Mouse (Mus musculus): ENCODE measurements around the gene Mgat5. TPM values are rescaled to one million over a fixed set of nuclear protein-coding genes. Genes with fewer than 3 reads are reported as not detected.
A peak's percentile ranks its signal among the peaks of the same experiment; 100 is the strongest.

Gene Mgat5
- polyA plus RNA-seq, 1 experiment from 2014 or later = 4.6 TPM

- Histone ChIP-seq H3K36me3 (ENCODE audit: insufficient read depth, low read length) (0 out of 2 replicates have a peak, but pooled peaks cover 4% of the 10 kb centered on the region), H3K27me3 (ENCODE audit: insufficient read depth, low read length) (no peaks in the 10 kb centered on the region), H3K4me3 (replicated peaks; ENCODE audit: low read depth, low read length) (no peak overlapping the region), H3K9me3 (replicated peaks; ENCODE audit: low read length) (no peaks in the 10 kb centered on the region), H3K27ac (no peak overlapping the region), H3K9ac (ENCODE audit: low read depth, low read length) (no peak overlapping the region), H3K4me2 (ENCODE audit: low read length) (no peak overlapping the region), H3K4me1 (replicated peaks; ENCODE audit: insufficient read depth, low read length) (no peaks in the 10 kb centered on the region)
- no peak for DNase-seq (ENCODE audit: low spot score)
- TF ChIP-seq CTCF (IDR thresholded peaks at IDR 0.05; ENCODE audit: low read depth) = no peak
- no peak for ATAC-seq (replicated peaks; ENCODE audit: low FRiP score, low read depth)
- WGBS = 90% methylated on average over 7 of the region's 7 CpGs
Measured at GRCm38 (mm10) chr1:127383071-127383470, 178.3 kb downstream of the Mgat5 start.

DNA sequence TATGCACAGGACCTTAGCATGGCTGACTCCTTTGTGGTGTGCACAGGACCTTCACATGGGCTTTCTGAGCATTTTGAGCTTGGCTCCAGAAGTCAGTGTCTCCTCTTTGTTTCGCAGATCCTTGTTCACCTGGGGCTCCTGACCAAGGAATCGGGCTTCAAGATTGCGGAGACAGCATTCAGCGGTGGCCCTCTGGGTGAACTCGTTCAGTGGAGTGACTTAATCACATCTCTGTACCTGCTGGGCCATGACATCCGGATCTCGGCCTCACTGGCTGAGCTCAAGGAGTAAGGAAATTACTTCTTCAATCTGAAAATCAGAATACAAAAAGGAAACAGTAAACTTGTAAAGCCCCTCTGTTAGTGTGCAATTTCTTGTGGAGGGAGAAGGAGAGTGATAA, 182.4 kb downstream of the Mgat5 start:
- WGBS = 52% methylated on average over 7 of the region's 7 CpGs
- Histone ChIP-seq H3K4me1 (replicated peaks; ENCODE audit: insufficient read depth, low read length) (0 out of 2 replicates have a peak, but pooled peaks cover 4% of the 10 kb centered on the region), H3K27me3 (ENCODE audit: insufficient read depth, low read length) (no peaks in the 10 kb centered on the region), H3K9me3 (replicated peaks; ENCODE audit: low read length) (no peaks in the 10 kb centered on the region), H3K36me3 (ENCODE audit: insufficient read depth, low read length) (0 out of 2 replicates have a peak, but pooled peaks cover 4% of the 10 kb centered on the region), H3K4me2 (ENCODE audit: low read length) (no peak overlapping the region), H3K4me3 (replicated peaks; ENCODE audit: low read depth, low read length) (no peak overlapping the region), H3K27ac (no peak overlapping the region), H3K9ac (ENCODE audit: low read depth, low read length) (no peak overlapping the region)
- no peak for TF ChIP-seq CTCF (IDR thresholded peaks at IDR 0.05; ENCODE audit: low read depth)
- DNase-seq (ENCODE audit: low spot score) (no peak), ATAC-seq (replicated peaks; ENCODE audit: low FRiP score, low read depth) (peak; percentile 69)

DNA sequence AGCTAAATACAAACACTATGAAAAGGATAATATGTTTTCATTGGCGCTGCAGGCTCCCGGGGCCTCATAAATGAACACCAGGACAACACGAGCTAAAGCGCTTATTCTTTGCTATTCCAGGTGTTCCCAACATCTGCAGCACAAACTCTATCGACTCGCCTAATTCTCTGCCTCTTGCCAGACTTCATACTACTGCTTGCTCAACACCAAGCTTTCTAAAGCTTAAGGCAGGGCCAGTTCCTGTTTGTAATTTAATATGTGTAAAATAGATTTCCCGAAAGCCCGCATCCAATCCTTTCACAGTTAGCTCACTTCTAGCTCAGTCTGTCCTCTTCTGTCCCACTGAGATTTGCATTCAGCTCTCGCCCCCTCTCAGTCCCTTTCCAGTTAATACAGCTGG, 182.8 kb downstream of the Mgat5 start:
- Histone ChIP-seq H3K4me1 (replicated peaks; ENCODE audit: insufficient read depth, low read length) (0 out of 2 replicates have a peak, but pooled peaks cover 4% of the 10 kb centered on the region), H3K27me3 (ENCODE audit: insufficient read depth, low read length) (no peaks in the 10 kb centered on the region), H3K27ac (peak overlapping the region; percentile 42; the same call in 1 of the 2 replicates), H3K4me3 (replicated peaks; ENCODE audit: low read depth, low read length) (no peak overlapping the region), H3K9ac (ENCODE audit: low read depth, low read length) (no peak overlapping the region), H3K36me3 (ENCODE audit: insufficient read depth, low read length) (0 out of 2 replicates have a peak, but pooled peaks cover 4% of the 10 kb centered on the region), H3K4me2 (ENCODE audit: low read length) (no peak overlapping the region), H3K9me3 (replicated peaks; ENCODE audit: low read length) (no peaks in the 10 kb centered on the region)
- DNase-seq (ENCODE audit: low spot score) (no peak), ATAC-seq (replicated peaks; ENCODE audit: low FRiP score, low read depth) (no peak)
- TF ChIP-seq CTCF (IDR thresholded peaks at IDR 0.05; ENCODE audit: low read depth) = no peak
- 54% methylated on average over 9 of the region's 9 CpGs for WGBS

GRCm38 (mm10) chr1:127394716-127395115, 189.9 kb downstream of the Mgat5 start:
- no peak for DNase-seq (ENCODE audit: low spot score)
- WGBS = 87% methylated on average over 2 of the region's 2 CpGs

DNA sequence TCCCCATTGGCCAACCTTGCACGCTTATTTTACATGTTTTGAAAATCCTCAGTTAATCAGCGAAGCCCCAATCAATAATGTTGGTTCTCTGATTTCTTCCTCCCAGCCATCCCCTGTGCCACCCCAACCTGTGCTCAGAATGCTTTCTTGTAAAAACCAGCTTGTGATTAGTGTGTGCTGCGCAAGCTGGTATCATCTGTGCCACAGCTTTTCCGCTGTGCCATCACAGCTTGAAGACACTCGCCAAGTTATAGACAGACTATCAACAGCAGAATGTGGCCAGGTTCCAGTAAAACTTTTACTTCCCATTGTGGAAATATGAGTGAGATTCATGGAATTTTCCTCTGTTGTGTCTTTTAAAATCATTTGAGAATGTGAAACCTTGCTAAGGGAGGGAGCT, 190.9 kb downstream of the Mgat5 start:
- Histone ChIP-seq H3K4me2 (ENCODE audit: low read length) (no peak overlapping the region), H3K9me3 (replicated peaks; ENCODE audit: low read length) (no peaks in the 10 kb centered on the region), H3K27me3 (ENCODE audit: insufficient read depth, low read length) (no peaks in the 10 kb centered on the region), H3K36me3 (ENCODE audit: insufficient read depth, low read length) (0 out of 2 replicates have a peak, but pooled peaks cover 4% of the 10 kb centered on the region), H3K4me3 (replicated peaks; ENCODE audit: low read depth, low read length) (no peak overlapping the region), H3K27ac (no peak overlapping the region), H3K4me1 (replicated peaks; ENCODE audit: insufficient read depth, low read length) (no peaks in the 10 kb centered on the region; the same call in 1 of the 2 replicates), H3K9ac (ENCODE audit: low read depth, low read length) (no peak overlapping the region)
- 93% methylated on average over 5 of the region's 5 CpGs for WGBS
- no peak for ATAC-seq (replicated peaks; ENCODE audit: low FRiP score, low read depth)
- DNase-seq (ENCODE audit: low spot score) = no peak
- no peak for TF ChIP-seq CTCF (IDR thresholded peaks at IDR 0.05; ENCODE audit: low read depth)

More at GRCm38 (mm10) chr1:127394716-127395115, 189.9 kb downstream of the Mgat5 start:
- no peak for ATAC-seq (replicated peaks; ENCODE audit: low FRiP score, low read depth)
- Histone ChIP-seq H3K27ac (no peak overlapping the region), H3K4me3 (replicated peaks; ENCODE audit: low read depth, low read length) (no peak overlapping the region), H3K4me2 (ENCODE audit: low read length) (no peak overlapping the region), H3K27me3 (ENCODE audit: insufficient read depth, low read length) (no peaks in the 10 kb centered on the region), H3K9ac (ENCODE audit: low read depth, low read length) (no peak overlapping the region), H3K36me3 (ENCODE audit: insufficient read depth, low read length) (0 out of 2 replicates have a peak, but pooled peaks cover 4% of the 10 kb centered on the region), H3K9me3 (replicated peaks; ENCODE audit: low read length) (no peaks in the 10 kb centered on the region), H3K4me1 (replicated peaks; ENCODE audit: insufficient read depth, low read length) (no peaks in the 10 kb centered on the region)
- no peak for TF ChIP-seq CTCF (IDR thresholded peaks at IDR 0.05; ENCODE audit: low read depth)

- H3K4me2 ChIP-seq (ENCODE audit: low read length) = no peak overlapping the region
- DNase-seq (ENCODE audit: low spot score) = no peak
- 55% methylated on average over 12 of the region's 12 CpGs for WGBS
Measured at GRCm38 (mm10) chr1:127396569-127397349, 191.9 kb downstream of the Mgat5 start.

More at GRCm38 (mm10) chr1:127396569-127397349, 191.9 kb downstream of the Mgat5 start:
- no peak for ATAC-seq (replicated peaks; ENCODE audit: low FRiP score, low read depth)
- H3K27me3 ChIP-seq (ENCODE audit: insufficient read depth, low read length) = no peaks in the 10 kb centered on the region
- H3K36me3 ChIP-seq (ENCODE audit: insufficient read depth, low read length) = 0 out of 2 replicates have a peak, but pooled peaks cover 4% of the 10 kb centered on the region
- no peak overlapping the region for H3K9ac ChIP-seq (ENCODE audit: low read depth, low read length)
- no peak overlapping the region for H3K4me3 ChIP-seq (replicated peaks; ENCODE audit: low read depth, low read length)
- H3K9me3 ChIP-seq (replicated peaks; ENCODE audit: low read length) = no peaks in the 10 kb centered on the region
- H3K4me1 ChIP-seq (replicated peaks; ENCODE audit: insufficient read depth, low read length) = no peaks in the 10 kb centered on the region; the same call in 1 of the 2 replicates
- TF ChIP-seq CTCF (IDR thresholded peaks at IDR 0.05; ENCODE audit: low read depth) = no peak
- peak overlapping the region; percentile 62; the same call in 1 of the 2 replicates for H3K27ac ChIP-seq
